Mouse (Mus musculus): ENCODE data around the gene B3galt2.

B3galt2 gene

GRCm38 (mm10) chr1:143702741-143703262 is 62.3 kb downstream of the B3galt2 start, which contains the start of gene Cdc73:
Gene Cdc73 (minus strand): TSS chr1:143702893.
- DNase-seq (ENCODE audit: low spot score in 2 of 2) = peak; percentile 74 to 91

All from left cerebral cortex, adult 9 months (tissue).